Mouse (Mus musculus): ENCODE results near the gene Atg2b. TPM values are rescaled to one million over a fixed set of nuclear protein-coding genes. Genes with fewer than 3 reads are reported as not detected.

Gene Atg2b
- polyA plus RNA-seq, 1 experiment from 2014 or later: 15.7 TPM

DNA sequence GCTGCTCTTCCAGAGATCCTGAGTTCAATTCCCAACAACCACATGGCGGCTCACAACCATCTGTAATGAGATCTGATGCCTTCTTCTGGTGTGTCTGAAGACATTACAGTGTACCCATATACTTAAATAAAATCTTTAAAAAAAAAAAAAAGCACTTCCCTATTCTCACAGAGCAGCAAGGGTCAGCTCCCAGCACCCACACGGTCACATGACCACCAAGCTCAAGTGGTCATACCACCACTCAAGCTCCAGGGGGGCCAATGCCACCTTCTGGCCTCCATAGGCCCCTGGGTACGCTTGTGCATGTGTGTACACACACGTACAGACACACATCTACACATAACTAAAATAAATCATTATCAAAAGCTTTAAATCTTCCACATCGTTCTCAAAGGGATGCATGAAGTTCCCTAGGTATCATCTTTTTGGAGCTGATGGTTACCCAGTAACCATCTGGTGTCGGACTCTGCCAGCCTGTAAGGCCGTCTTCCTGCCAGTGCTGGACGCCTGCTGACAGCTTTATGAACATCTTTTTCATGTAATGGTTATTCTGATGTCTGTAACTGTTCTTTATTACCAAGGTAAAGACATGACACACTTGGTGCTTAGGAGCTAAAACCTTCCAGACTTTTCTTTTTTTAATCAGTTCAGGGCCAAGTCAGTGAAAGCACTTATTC lies 12.2 kb upstream of the Atg2b start:
- Histone ChIP-seq H3K79me2 (ENCODE audit: inconsistent target) (no peaks in the 10 kb centered on the region; the same call in 1 of the 2 replicates), H3K27ac (no peak overlapping the region), H3K36me3 (ENCODE audit: inconsistent target) (peaks cover 13% of the 10 kb centered on the region; the same call in 1 of the 2 replicates), H3K4me3 (ENCODE audit: inconsistent target) (no peak overlapping the region)
- 94% methylated on average over 8 of the region's 8 CpGs for WGBS (ENCODE audit: missing documents)

- H3K79me2 ChIP-seq (ENCODE audit: inconsistent target): no peaks in the 10 kb centered on the region; the same call in 1 of the 2 replicates
- peaks cover 13% of the 10 kb centered on the region; the same call in 1 of the 2 replicates for H3K36me3 ChIP-seq (ENCODE audit: inconsistent target)
- H3K27ac ChIP-seq: no peak overlapping the region
- 96% methylated on average over 7 of the region's 7 CpGs for WGBS (ENCODE audit: missing documents)
- no peak overlapping the region for H3K4me3 ChIP-seq (ENCODE audit: inconsistent target)
These were observed 10.8 kb upstream of the Atg2b start for GRCm38 (mm10) chr12:105695848-105696247.

- no peak overlapping the region for H3K27ac ChIP-seq
- no peak overlapping the region for H3K4me3 ChIP-seq (ENCODE audit: inconsistent target)
- peaks cover 17% of the 10 kb centered on the region; the same call in 1 of the 2 replicates for H3K79me2 ChIP-seq (ENCODE audit: inconsistent target)
- 93% methylated on average over 2 of the region's 2 CpGs for WGBS (ENCODE audit: missing documents)
- H3K36me3 ChIP-seq (ENCODE audit: inconsistent target): peaks cover 7% of the 10 kb centered on the region; the same call in 1 of the 2 replicates
These were observed 9.0 kb upstream of the Atg2b start for GRCm38 (mm10) chr12:105694021-105694420.

DNA sequence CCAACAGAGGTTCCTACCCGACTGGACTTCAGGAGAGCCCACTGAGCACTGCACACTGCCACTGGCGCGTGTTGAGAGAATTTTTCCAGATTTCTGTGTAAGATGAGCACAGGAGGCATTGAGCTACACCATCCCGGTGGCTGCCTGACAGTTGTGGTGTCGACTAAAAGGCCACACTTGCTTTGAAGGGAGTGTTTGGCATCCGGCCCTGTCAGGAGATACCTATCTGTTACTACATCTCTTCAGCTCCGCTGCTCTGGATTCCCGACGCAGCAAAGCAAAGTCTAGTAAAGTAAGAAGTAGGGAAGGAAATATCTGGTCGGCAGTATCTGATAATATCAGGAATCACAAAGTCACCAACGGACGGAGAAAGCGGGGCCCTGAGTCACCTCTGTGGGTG lies 4.4 kb upstream of the Atg2b start:
- Histone ChIP-seq H3K36me3 (ENCODE audit: inconsistent target) (peaks cover 7% of the 10 kb centered on the region; the same call in 1 of the 2 replicates), H3K27ac (no peak overlapping the region), H3K79me2 (ENCODE audit: inconsistent target) (peaks cover 54% of the 10 kb centered on the region), H3K4me3 (ENCODE audit: inconsistent target) (no peak overlapping the region)
- 96% methylated on average over 13 of the region's 13 CpGs for WGBS (ENCODE audit: missing documents)

GRCm38 (mm10) chr12:105688546-105688945 lies 3.5 kb upstream of the Atg2b start:
- WGBS (ENCODE audit: missing documents): 65% methylated on average over 4 of the region's 4 CpGs
- Histone ChIP-seq H3K27ac (no peak overlapping the region), H3K36me3 (ENCODE audit: inconsistent target) (peaks cover 7% of the 10 kb centered on the region; the same call in 1 of the 2 replicates), H3K79me2 (ENCODE audit: inconsistent target) (peaks cover 63% of the 10 kb centered on the region), H3K4me3 (ENCODE audit: inconsistent target) (no peak overlapping the region)

DNA sequence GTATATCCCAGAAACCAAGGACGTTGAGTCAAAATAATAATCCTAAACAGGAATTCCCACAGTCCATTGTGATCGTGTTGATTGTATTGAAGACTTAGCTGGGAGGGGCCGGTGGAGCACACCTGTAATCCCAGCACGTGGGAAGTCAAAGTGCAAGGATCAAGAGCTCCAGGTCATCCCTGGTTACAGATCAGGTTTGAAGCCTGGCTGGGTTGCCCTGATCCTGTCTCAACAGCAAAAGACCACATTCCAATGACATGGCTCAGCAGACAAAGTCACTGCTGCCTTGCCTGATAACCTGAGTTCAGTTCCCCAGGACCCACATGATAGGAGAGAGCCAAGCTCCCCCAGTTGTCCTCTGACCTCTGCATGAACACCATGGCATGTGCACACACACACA lies 2.4 kb upstream of the Atg2b start:
- no peak overlapping the region for H3K4me3 ChIP-seq (ENCODE audit: inconsistent target)
- peaks cover 75% of the 10 kb centered on the region for H3K79me2 ChIP-seq (ENCODE audit: inconsistent target)
- 91% methylated on average over 4 of the region's 4 CpGs for WGBS (ENCODE audit: missing documents)
- peaks cover 7% of the 10 kb centered on the region; the same call in 1 of the 2 replicates for H3K36me3 ChIP-seq (ENCODE audit: inconsistent target)
- H3K27ac ChIP-seq: no peak overlapping the region

GRCm38 (mm10) chr12:105686791-105687190 lies 1.8 kb upstream of the Atg2b start:
- Histone ChIP-seq H3K4me3 (ENCODE audit: inconsistent target) (no peak overlapping the region), H3K36me3 (ENCODE audit: inconsistent target) (peaks cover 5% of the 10 kb centered on the region; the same call in 1 of the 2 replicates), H3K27ac (no peak overlapping the region)

DNA sequence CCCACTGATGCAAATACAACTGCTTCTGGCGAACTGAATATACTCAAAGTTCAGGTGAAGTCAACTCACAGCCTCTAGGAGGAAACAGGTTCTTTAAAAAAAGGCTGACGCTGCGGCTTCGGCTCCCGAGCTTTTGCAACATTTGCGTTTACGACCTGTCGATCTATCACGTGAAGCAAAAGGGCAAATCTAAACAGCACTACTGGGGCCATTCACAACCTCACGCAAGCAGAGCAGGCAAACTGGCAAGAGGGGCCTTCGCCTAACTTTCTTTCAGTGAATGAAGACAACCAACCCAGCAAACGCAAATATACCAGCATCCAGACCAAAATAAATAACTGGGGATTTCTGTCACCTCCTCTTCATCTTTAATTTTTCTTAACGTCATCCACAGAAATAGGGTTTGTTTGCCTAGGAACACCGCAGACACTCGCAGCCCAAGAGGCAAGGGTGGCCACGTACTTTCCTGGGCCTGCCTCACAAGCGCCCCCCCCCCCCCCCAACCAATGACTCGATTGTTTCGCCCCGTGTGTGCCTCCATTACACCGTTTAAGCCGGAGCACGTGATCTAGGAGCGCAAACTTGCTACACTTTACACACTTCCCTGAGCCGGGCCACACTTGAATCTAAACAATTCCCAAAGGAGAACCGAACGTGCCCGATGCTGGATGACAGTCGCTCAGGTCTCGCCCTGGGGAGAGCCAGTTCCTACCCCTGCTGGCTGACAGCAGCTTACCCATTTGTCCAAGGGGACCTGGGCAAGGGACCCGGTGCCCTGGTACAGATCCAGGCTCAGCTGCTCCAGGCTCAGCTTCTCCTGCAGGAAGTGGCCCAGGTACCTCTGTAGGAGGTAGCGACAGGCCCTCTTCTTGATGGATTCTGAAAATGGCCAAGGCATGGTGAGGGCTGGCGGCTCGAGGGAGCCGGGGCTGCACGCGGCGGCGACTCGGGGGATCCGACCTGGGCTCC lies 794 bp downstream of the Atg2b start, which contains the start of gene Gskip:
Gene Gskip, plus strand, starts transcription at position 897 of the 969 bp plus-strand sequence.
- Histone ChIP-seq H3K27ac (peak within 1 kb of the TSS; percentile 62), H3K36me3 (ENCODE audit: inconsistent target) (no peaks in the 10 kb centered on the region), H3K4me3 (ENCODE audit: inconsistent target) (peak within 1 kb of the TSS; percentile 91), H3K79me2 (ENCODE audit: inconsistent target) (peaks cover 92% of the 10 kb centered on the region)
- under 1% methylated on average over 39 of the region's 41 CpGs for WGBS (ENCODE audit: missing documents)

More at GRCm38 (mm10) chr12:105686791-105687190, 1.8 kb upstream of the Atg2b start:
- H3K79me2 ChIP-seq (ENCODE audit: inconsistent target): peaks cover 81% of the 10 kb centered on the region
- WGBS (ENCODE audit: missing documents): 96% methylated on average over 3 of the region's 3 CpGs

DNA sequence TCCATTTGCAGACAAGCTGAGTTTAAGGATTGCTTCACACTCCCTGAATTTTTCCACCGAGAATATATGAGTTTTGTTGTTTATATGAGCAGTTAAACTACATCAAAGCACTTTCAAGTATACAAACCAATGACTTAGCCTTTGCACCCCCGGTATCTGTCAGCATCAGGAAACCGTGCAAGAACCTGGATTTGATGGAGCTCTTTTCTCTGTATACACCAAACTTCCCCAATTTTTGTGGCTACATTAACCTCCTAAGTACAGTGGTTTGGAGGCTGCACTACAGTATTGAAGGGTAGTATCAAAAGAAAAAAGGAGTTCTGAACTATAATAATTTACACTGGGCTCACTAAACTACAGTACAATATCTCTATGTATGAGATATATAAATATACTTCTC lies 6.2 kb downstream of the Atg2b start:
- Histone ChIP-seq H3K79me2 (ENCODE audit: inconsistent target) (peaks cover 82% of the 10 kb centered on the region), H3K36me3 (ENCODE audit: inconsistent target) (peaks cover 6% of the 10 kb centered on the region; the same call in 1 of the 2 replicates), H3K4me3 (ENCODE audit: inconsistent target) (no peak overlapping the region), H3K27ac (no peak overlapping the region)
- WGBS (ENCODE audit: missing documents): 21% methylated on average over 3 of the region's 3 CpGs

DNA sequence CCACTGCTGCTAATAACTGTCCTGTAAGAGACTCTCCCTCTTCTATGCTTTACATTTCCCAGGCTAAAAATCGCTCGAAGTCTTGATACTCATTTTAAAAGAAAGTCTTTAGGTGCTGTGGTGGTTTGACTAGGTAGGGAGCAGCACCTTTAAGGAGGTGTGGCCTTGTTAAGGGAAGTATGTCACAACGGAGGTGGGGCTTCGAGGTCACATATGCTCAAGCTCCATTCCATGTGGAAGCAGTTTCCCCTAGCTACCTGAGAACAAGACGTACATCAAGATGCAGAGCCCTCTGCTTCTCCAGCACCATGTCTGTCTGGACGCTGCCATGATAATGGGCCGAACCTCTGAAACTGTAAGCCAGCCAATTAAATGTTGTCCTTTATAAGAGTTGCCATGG lies 6.8 kb downstream of the Atg2b start:
- H3K27ac ChIP-seq: no peak overlapping the region
- peaks cover 11% of the 10 kb centered on the region; the same call in 1 of the 2 replicates for H3K36me3 ChIP-seq (ENCODE audit: inconsistent target)
- WGBS (ENCODE audit: missing documents): 97% methylated on average over 7 of the region's 7 CpGs
- no peak overlapping the region for H3K4me3 ChIP-seq (ENCODE audit: inconsistent target)
- peaks cover 77% of the 10 kb centered on the region for H3K79me2 ChIP-seq (ENCODE audit: inconsistent target)

DNA sequence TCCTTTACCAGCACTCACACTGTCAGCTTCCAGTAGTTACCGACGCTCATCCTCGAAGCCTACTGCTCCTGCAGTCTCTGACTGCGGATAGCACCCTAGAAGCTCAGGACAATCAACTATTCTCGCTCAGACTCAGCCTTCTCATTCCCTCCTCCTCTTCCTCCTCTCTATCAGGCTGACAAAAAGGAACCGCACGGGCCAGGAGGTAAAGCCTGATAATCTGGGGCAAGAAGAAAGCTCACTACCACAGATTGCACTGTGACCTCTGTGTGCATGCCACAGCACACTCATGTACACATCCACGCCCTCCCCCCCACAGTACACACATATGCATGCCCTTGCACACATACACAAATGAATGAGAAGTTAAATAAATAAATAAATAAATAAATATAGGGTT lies 8.7 kb downstream of the Atg2b start:
- Histone ChIP-seq H3K36me3 (ENCODE audit: inconsistent target) (peaks cover 13% of the 10 kb centered on the region; the same call in 1 of the 2 replicates), H3K4me3 (ENCODE audit: inconsistent target) (no peak overlapping the region), H3K27ac (no peak overlapping the region), H3K79me2 (ENCODE audit: inconsistent target) (peaks cover 58% of the 10 kb centered on the region)
- 98% methylated on average over 7 of the region's 8 CpGs for WGBS (ENCODE audit: missing documents)

DNA sequence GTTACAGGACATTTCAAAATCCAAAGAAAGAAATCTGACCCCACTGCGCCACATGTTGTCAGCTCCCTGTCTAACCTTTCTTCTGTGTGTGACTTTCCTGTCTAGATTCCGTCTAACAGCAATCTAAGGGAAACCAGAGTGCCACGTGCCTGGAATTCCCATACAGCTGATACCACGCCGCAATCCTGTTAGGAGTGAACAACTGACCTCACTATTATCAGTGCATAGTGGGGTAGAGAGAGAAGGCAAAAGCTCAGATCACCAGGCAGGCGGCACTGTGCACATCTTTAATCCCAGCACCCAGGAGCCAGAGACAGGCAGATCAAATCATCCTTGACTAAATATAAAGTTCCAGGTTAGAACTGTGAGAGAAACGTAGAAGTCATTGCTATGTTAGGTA lies 29.2 kb downstream of the Atg2b start:
- H3K79me2 ChIP-seq (ENCODE audit: inconsistent target): no peaks in the 10 kb centered on the region
- no peak overlapping the region for H3K27ac ChIP-seq
- H3K36me3 ChIP-seq (ENCODE audit: inconsistent target): peaks cover 87% of the 10 kb centered on the region
- whole genome bisulfite sequencing (ENCODE audit: missing documents): 95% methylated on average over 7 of the region's 7 CpGs
- H3K4me3 ChIP-seq (ENCODE audit: inconsistent target): no peak overlapping the region

DNA sequence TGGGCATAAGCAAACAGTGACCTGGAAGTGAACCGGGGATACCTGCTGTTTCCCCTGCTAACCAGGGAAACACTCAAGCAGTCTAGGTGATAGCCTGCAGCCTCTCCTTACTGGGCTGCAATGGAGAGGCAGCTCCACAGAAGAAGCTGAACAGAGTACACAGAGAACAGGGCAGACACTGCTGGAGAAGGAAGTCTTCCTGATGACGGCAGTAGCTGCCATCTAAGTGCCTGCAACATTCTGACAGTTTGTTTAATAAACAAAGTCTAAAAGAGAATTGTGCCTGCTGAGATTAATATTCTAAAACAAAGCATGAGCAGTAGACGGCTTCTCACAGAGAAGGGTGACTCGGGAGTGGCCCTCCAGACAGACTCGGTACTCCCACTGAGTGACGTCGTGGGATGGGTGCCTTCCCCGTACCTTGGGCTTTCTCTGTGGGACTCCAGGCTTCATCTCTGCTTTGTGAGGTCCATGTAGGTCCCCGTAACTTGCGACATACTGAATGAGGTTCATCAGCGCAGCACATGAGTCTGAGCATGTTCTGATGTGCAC lies 42.2 kb downstream of the Atg2b start:
- Histone ChIP-seq H3K27ac (no peak overlapping the region), H3K4me3 (ENCODE audit: inconsistent target) (no peak overlapping the region), H3K36me3 (ENCODE audit: inconsistent target) (peaks cover 97% of the 10 kb centered on the region), H3K79me2 (ENCODE audit: inconsistent target) (no peaks in the 10 kb centered on the region)
- 92% methylated on average over 10 of the region's 11 CpGs for WGBS (ENCODE audit: missing documents)

DNA sequence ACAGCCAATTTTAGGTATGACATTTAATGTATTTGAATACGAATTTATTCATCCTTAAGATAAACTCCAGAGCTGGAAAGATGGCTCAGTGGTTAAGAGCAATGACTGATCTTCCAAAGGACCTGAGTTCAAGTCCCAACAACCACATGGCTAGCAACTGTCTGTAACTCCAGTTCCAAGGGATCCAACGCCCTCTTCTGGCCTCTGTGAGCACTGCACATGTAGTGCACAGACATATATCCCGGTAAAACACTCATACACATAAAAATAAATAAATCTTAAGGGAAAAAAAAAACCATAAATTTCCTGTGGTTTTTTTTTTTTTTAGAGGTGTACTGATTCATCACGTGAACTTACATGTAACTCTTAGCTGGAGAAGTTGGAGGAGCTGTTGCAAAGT lies 47.5 kb downstream of the Atg2b start:
- Histone ChIP-seq H3K79me2 (ENCODE audit: inconsistent target) (no peaks in the 10 kb centered on the region), H3K36me3 (ENCODE audit: inconsistent target) (peaks cover 93% of the 10 kb centered on the region), H3K4me3 (ENCODE audit: inconsistent target) (no peak overlapping the region), H3K27ac (no peak overlapping the region)
- WGBS (ENCODE audit: missing documents): 85% methylated on average over 4 of the region's 4 CpGs
